Mouse (Mus musculus): ENCODE data around the gene P2rx2.

DNA sequence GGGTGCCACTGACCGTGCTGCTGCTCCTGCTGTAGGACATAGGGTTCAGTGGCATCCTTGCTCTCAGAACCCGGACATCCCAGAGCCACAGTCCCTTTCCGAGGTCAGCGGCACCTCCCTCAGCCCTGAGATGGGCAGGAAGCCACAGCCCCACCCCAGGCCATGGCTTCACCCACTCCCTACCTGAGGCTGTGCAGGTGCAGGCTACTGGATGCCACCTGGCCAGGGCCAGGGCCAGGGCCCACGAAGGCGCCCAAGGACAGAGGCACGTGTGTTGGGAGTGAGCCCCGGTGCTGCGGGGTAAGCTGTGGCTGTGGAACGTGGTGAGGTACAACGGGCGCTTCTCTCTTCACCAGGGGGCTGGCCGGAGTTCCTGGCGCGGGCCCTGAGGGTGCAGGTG is 36.1 kb upstream of the P2rx2 start:
- TF ChIP-seq CTCF (IDR thresholded peaks at IDR 0.05; ENCODE audit: borderline replicate concordance, insufficient read depth, low read length) = no peak
- no peak for TF ChIP-seq POLR2A (IDR thresholded peaks at IDR 0.05; ENCODE audit: low read depth, low read length)
